Mouse (Mus musculus): Measurements from ENCODE around the gene Actg1. TPM values are rescaled to one million over a fixed set of nuclear protein-coding genes. Genes with fewer than 3 reads are reported as not detected.

Actg1 gene
- polyA plus RNA-seq, 1 experiment from 2014 or later = 4,299 TPM

GRCm38 (mm10) chr11:120378611-120379540 lies 30.5 kb upstream of the Actg1 start, which contains the start of gene Faap100:
Faap100 (minus strand) TSS chr11:120378764.
- H3K9ac ChIP-seq (ENCODE audit: low read depth, low read length) = peak within 1 kb of the TSS; percentile 88
- H3K9me3 ChIP-seq (replicated peaks; ENCODE audit: control insufficient read depth, low read length, poor library complexity, severe bottlenecking) = no peaks in the 10 kb centered on the region
- peak within 1 kb of the TSS; percentile 93 for H3K4me2 ChIP-seq (ENCODE audit: low read length)
- 10% methylated on average over 52 of the region's 54 CpGs for WGBS
- H3K36me3 ChIP-seq (ENCODE audit: control insufficient read depth, insufficient read depth, low read length) = peaks cover 44% of the 10 kb centered on the region
- ATAC-seq = peak; percentile 86
- H3K27ac ChIP-seq (ENCODE audit: low read length) = peak within 1 kb of the TSS; percentile 83
- H3K27me3 ChIP-seq (ENCODE audit: control insufficient read depth, insufficient read depth, low read depth, low read length) = no peaks in the 10 kb centered on the region
- H3K4me1 ChIP-seq (ENCODE audit: control insufficient read depth, insufficient read depth, low read length) = peaks cover 17% of the 10 kb centered on the region
- H3K4me3 ChIP-seq (ENCODE audit: low read depth, low read length) = peak within 1 kb of the TSS; percentile 79

DNA sequence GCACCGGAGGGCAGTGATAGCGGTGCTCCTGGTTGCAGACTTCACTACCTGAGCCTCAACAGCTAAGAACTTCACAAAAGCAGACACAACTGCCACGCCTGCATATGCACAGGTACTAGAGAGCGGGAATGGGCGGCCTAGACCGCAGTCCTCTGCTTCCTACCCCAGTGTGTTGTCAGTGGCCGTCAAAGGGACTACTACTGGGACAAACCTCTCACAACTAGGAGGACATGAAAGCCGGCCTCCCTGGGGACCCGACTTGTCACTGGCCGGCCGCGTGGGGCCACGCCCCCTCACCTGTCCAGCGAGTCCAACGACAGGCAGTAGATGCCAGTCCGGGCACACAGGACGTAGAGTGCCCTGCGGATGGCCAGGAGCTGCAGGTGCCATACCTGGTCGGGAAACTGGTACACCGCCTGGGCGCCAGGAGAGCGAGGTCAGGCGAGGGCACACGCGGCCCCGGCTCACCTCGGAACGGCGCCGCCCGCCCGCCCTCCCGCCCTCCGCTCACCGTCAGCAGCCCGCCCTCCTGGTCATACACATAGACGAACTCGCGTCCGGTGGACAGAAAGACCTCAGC lies 29.8 kb upstream of the Actg1 start:
- H3K36me3 ChIP-seq (ENCODE audit: control insufficient read depth, insufficient read depth, low read length) = peaks cover 45% of the 10 kb centered on the region
- ATAC-seq = peak; percentile 56
- no peaks in the 10 kb centered on the region for H3K9me3 ChIP-seq (replicated peaks; ENCODE audit: control insufficient read depth, low read length, poor library complexity, severe bottlenecking)
- peaks cover 17% of the 10 kb centered on the region for H3K4me1 ChIP-seq (ENCODE audit: control insufficient read depth, insufficient read depth, low read length)
- peak overlapping the region; percentile 88 for H3K9ac ChIP-seq (ENCODE audit: low read depth, low read length)
- peak overlapping the region; percentile 83 for H3K27ac ChIP-seq (ENCODE audit: low read length)
- H3K4me3 ChIP-seq (ENCODE audit: low read depth, low read length) = peak overlapping the region; percentile 79
- H3K27me3 ChIP-seq (ENCODE audit: control insufficient read depth, insufficient read depth, low read depth, low read length) = no peaks in the 10 kb centered on the region
- WGBS = 3% methylated on average over 37 of the region's 40 CpGs
- H3K4me2 ChIP-seq (ENCODE audit: low read length) = peak overlapping the region; percentile 93

- 0 out of 2 replicates have a peak, but pooled peaks have one; percentile 10 for ATAC-seq
- 69% methylated on average over 10 of the region's 10 CpGs for WGBS
- Histone ChIP-seq H3K9ac (ENCODE audit: low read depth, low read length) (peak overlapping the region; percentile 88), H3K36me3 (ENCODE audit: control insufficient read depth, insufficient read depth, low read length) (peaks cover 43% of the 10 kb centered on the region), H3K9me3 (replicated peaks; ENCODE audit: control insufficient read depth, low read length, poor library complexity, severe bottlenecking) (no peaks in the 10 kb centered on the region), H3K27ac (ENCODE audit: low read length) (peak overlapping the region; percentile 83), H3K4me3 (ENCODE audit: low read depth, low read length) (peak overlapping the region; percentile 79), H3K27me3 (ENCODE audit: control insufficient read depth, insufficient read depth, low read depth, low read length) (no peaks in the 10 kb centered on the region), H3K4me1 (ENCODE audit: control insufficient read depth, insufficient read depth, low read length) (peaks cover 17% of the 10 kb centered on the region), H3K4me2 (ENCODE audit: low read length) (peak overlapping the region; percentile 93)
Measured at GRCm38 (mm10) chr11:120377337-120377736, 29.0 kb upstream of the Actg1 start.

GRCm38 (mm10) chr11:120376302-120377160 lies 28.2 kb upstream of the Actg1 start:
- 90% methylated on average over 17 of the region's 17 CpGs for WGBS
- Histone ChIP-seq H3K9ac (ENCODE audit: low read depth, low read length) (peak overlapping the region; percentile 88; the same call in 1 of the 2 replicates), H3K36me3 (ENCODE audit: control insufficient read depth, insufficient read depth, low read length) (peaks cover 43% of the 10 kb centered on the region), H3K4me3 (ENCODE audit: low read depth, low read length) (peak overlapping the region; percentile 79; the same call in 1 of the 2 replicates), H3K27me3 (ENCODE audit: control insufficient read depth, insufficient read depth, low read depth, low read length) (no peaks in the 10 kb centered on the region), H3K4me1 (ENCODE audit: control insufficient read depth, insufficient read depth, low read length) (peaks cover 17% of the 10 kb centered on the region), H3K9me3 (replicated peaks; ENCODE audit: control insufficient read depth, low read length, poor library complexity, severe bottlenecking) (no peaks in the 10 kb centered on the region), H3K4me2 (ENCODE audit: low read length) (peak overlapping the region; percentile 93), H3K27ac (ENCODE audit: low read length) (no peak overlapping the region)
- ATAC-seq = no peak

DNA sequence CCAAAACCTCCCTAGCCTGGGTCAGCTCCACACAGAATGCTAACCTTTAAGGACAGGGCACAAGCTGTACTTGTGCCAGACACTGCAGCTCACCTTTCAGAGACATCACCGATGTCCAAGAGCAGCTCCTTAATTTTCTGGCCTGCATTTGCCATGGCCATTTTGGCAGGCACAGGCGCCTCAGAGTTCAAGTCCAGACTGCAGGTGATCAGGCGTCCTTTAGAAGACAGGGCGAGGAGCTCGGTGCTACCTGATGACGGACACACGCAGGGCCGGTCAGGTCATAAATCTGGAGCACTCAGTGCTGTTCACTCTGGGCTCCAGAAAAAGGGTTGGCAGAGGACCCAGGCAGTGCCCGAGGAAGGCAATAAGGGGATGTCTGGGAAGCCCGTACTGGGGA lies 27.0 kb upstream of the Actg1 start:
- no peak for ATAC-seq
- Histone ChIP-seq H3K9ac (ENCODE audit: low read depth, low read length) (no peak overlapping the region), H3K36me3 (ENCODE audit: control insufficient read depth, insufficient read depth, low read length) (peaks cover 40% of the 10 kb centered on the region), H3K27ac (ENCODE audit: low read length) (no peak overlapping the region), H3K9me3 (replicated peaks; ENCODE audit: control insufficient read depth, low read length, poor library complexity, severe bottlenecking) (no peaks in the 10 kb centered on the region), H3K27me3 (ENCODE audit: control insufficient read depth, insufficient read depth, low read depth, low read length) (no peaks in the 10 kb centered on the region), H3K4me2 (ENCODE audit: low read length) (no peak overlapping the region), H3K4me3 (ENCODE audit: low read depth, low read length) (no peak overlapping the region), H3K4me1 (ENCODE audit: control insufficient read depth, insufficient read depth, low read length) (peaks cover 17% of the 10 kb centered on the region)
- WGBS = 94% methylated on average over 10 of the region's 10 CpGs

DNA sequence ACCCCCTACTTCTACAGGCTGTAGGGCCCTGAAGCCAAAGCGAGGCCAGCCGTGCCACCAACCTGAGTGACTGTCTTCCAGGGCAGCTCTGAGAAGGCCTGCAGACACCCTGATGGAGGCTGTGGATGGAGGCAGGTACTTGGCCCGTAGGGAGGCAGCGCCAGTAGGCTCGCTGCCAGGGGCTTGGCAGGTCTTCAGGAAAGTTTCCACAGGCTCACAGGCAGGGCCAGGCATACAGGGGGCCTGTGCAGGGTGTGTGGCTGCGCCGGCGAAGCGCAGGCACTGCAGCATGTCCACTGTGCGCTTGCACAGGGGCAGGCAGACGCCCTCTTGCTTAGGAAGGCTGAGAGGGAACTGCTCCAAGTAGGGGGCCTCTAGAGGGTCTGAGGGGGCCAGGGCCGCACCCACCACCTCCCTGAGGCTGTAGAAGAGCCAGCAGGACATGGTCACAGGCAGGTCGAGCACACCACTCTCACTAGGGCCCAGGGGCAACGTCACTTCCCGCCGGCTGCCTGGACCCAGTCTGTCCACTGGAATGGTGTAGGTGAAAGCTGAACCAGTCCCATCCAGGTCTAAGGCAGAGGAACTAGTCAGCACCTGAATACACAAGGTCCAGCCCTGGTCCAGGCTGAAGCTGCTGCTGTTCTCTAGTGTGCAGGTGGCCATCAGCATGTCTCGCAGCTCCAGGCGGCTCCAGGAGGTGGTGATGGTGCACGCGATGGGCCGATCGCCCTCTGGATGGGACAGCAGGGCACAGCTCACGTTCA lies 25.7 kb upstream of the Actg1 start:
- ATAC-seq = no peak
- H3K36me3 ChIP-seq (ENCODE audit: control insufficient read depth, insufficient read depth, low read length) = peaks cover 45% of the 10 kb centered on the region
- no peak overlapping the region for H3K4me2 ChIP-seq (ENCODE audit: low read length)
- no peak overlapping the region for H3K9ac ChIP-seq (ENCODE audit: low read depth, low read length)
- WGBS = 90% methylated on average over 23 of the region's 23 CpGs
- H3K4me1 ChIP-seq (ENCODE audit: control insufficient read depth, insufficient read depth, low read length) = peaks cover 15% of the 10 kb centered on the region
- no peaks in the 10 kb centered on the region for H3K27me3 ChIP-seq (ENCODE audit: control insufficient read depth, insufficient read depth, low read depth, low read length)
- H3K27ac ChIP-seq (ENCODE audit: low read length) = no peak overlapping the region
- no peaks in the 10 kb centered on the region for H3K9me3 ChIP-seq (replicated peaks; ENCODE audit: control insufficient read depth, low read length, poor library complexity, severe bottlenecking)
- no peak overlapping the region for H3K4me3 ChIP-seq (ENCODE audit: low read depth, low read length)

DNA sequence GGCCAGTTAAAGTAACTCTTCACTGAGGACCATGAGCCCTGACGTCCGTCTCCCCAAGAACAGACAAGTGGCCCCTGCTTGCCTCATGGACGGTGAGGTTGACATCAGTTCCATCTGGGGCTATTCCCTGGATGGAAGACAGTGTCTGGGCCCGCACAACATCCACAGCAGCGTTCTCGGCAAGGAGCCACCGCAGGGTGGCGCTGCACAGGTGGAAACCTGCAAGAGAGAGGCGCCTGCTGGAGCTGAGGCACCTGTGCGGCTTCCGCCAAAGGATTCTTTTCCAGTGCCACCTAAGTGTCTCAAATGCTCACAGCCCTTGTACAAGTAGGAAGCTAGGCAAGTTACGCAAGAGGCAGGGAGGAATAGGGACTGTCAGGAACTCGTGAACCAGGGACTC lies 24.7 kb upstream of the Actg1 start:
- Histone ChIP-seq H3K4me2 (ENCODE audit: low read length) (no peak overlapping the region), H3K36me3 (ENCODE audit: control insufficient read depth, insufficient read depth, low read length) (peaks cover 49% of the 10 kb centered on the region), H3K9me3 (replicated peaks; ENCODE audit: control insufficient read depth, low read length, poor library complexity, severe bottlenecking) (no peaks in the 10 kb centered on the region), H3K9ac (ENCODE audit: low read depth, low read length) (0 out of 2 replicates have a peak overlapping the region, but pooled peaks have one; percentile 6), H3K27me3 (ENCODE audit: control insufficient read depth, insufficient read depth, low read depth, low read length) (no peaks in the 10 kb centered on the region), H3K4me3 (ENCODE audit: low read depth, low read length) (no peak overlapping the region), H3K27ac (ENCODE audit: low read length) (no peak overlapping the region), H3K4me1 (ENCODE audit: control insufficient read depth, insufficient read depth, low read length) (peaks cover 13% of the 10 kb centered on the region)
- ATAC-seq = no peak
- 64% methylated on average over 13 of the region's 13 CpGs for WGBS

GRCm38 (mm10) chr11:120369656-120370055 lies 21.3 kb upstream of the Actg1 start:
- ATAC-seq = peak; percentile 63
- no peaks in the 10 kb centered on the region for H3K9me3 ChIP-seq (replicated peaks; ENCODE audit: control insufficient read depth, low read length, poor library complexity, severe bottlenecking)
- H3K36me3 ChIP-seq (ENCODE audit: control insufficient read depth, insufficient read depth, low read length) = peaks cover 33% of the 10 kb centered on the region
- peaks cover 12% of the 10 kb centered on the region for H3K4me1 ChIP-seq (ENCODE audit: control insufficient read depth, insufficient read depth, low read length)
- no peak overlapping the region for H3K4me3 ChIP-seq (ENCODE audit: low read depth, low read length)
- no peaks in the 10 kb centered on the region for H3K27me3 ChIP-seq (ENCODE audit: control insufficient read depth, insufficient read depth, low read depth, low read length)
- H3K27ac ChIP-seq (ENCODE audit: low read length) = no peak overlapping the region
- no peak overlapping the region for H3K9ac ChIP-seq (ENCODE audit: low read depth, low read length)
- 26% methylated on average over 8 of the region's 8 CpGs for WGBS
- H3K4me2 ChIP-seq (ENCODE audit: low read length) = no peak overlapping the region
